Mouse (Mus musculus): ENCODE results near the gene Ctu1. TPM values are rescaled to one million over a fixed set of nuclear protein-coding genes. Genes with fewer than 3 reads are reported as not detected.

Ctu1 gene
- polyA plus RNA-seq, 1 experiment from 2014 or later = 26.4 TPM

- 58% methylated on average over 4 of the region's 4 CpGs for WGBS
- Histone ChIP-seq H3K9me3 (replicated peaks; ENCODE audit: control insufficient read depth, low read length, poor library complexity, severe bottlenecking) (no peaks in the 10 kb centered on the region), H3K36me3 (ENCODE audit: control insufficient read depth, insufficient read depth, low read length) (no peaks in the 10 kb centered on the region), H3K27ac (ENCODE audit: low read length) (no peak within 1 kb of the TSS), H3K4me1 (ENCODE audit: control insufficient read depth, insufficient read depth, low read length) (no peaks in the 10 kb centered on the region), H3K9ac (ENCODE audit: low read depth, low read length) (no peak within 1 kb of the TSS), H3K27me3 (ENCODE audit: control insufficient read depth, insufficient read depth, low read depth, low read length) (no peaks in the 10 kb centered on the region; the same call in 1 of the 2 replicates), H3K4me3 (ENCODE audit: low read depth, low read length) (no peak within 1 kb of the TSS), H3K4me2 (ENCODE audit: low read length) (0 out of 2 replicates have a peak within 1 kb of the TSS, but pooled peaks have one; percentile 12)
- ATAC-seq = no peak
Observed at GRCm38 (mm10) chr7:43712267-43712666, 40.5 kb downstream of the Ctu1 start, which contains the start of gene Klk13. TSS of gene Klk13 (plus strand) at chr7:43712567.

DNA sequence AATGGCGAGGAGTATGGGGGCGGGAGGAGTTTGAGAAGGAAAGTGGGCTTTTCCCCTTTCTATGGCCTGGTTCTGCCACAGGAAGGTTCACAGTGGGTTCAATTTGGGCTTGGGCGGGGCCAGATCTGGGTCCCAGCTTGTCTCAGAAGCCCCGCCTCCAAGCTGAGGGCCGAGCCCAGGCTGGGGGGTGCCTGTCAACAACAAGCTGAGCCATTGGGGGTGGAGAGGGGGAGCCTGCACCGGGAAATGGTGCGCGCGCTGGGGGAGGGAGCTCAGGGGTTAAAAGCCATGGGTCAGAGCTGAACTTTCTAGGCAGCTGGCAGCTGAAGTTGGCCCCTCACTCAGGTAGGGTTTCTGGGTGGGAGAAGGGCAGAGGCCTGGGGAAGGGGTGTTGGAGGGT, 41.1 kb downstream of the Ctu1 start:
- H3K27ac ChIP-seq (ENCODE audit: low read length) = no peak overlapping the region
- H3K4me3 ChIP-seq (ENCODE audit: low read depth, low read length) = no peak overlapping the region
- H3K27me3 ChIP-seq (ENCODE audit: control insufficient read depth, insufficient read depth, low read depth, low read length) = no peaks in the 10 kb centered on the region; the same call in 1 of the 2 replicates
- no peaks in the 10 kb centered on the region for H3K4me1 ChIP-seq (ENCODE audit: control insufficient read depth, insufficient read depth, low read length)
- H3K9me3 ChIP-seq (replicated peaks; ENCODE audit: control insufficient read depth, low read length, poor library complexity, severe bottlenecking) = no peaks in the 10 kb centered on the region
- WGBS = 7% methylated on average over 9 of the region's 9 CpGs
- ATAC-seq = no peak
- H3K9ac ChIP-seq (ENCODE audit: low read depth, low read length) = no peak overlapping the region
- H3K4me2 ChIP-seq (ENCODE audit: low read length) = 0 out of 2 replicates have a peak overlapping the region, but pooled peaks have one; percentile 12
- H3K36me3 ChIP-seq (ENCODE audit: control insufficient read depth, insufficient read depth, low read length) = no peaks in the 10 kb centered on the region

DNA sequence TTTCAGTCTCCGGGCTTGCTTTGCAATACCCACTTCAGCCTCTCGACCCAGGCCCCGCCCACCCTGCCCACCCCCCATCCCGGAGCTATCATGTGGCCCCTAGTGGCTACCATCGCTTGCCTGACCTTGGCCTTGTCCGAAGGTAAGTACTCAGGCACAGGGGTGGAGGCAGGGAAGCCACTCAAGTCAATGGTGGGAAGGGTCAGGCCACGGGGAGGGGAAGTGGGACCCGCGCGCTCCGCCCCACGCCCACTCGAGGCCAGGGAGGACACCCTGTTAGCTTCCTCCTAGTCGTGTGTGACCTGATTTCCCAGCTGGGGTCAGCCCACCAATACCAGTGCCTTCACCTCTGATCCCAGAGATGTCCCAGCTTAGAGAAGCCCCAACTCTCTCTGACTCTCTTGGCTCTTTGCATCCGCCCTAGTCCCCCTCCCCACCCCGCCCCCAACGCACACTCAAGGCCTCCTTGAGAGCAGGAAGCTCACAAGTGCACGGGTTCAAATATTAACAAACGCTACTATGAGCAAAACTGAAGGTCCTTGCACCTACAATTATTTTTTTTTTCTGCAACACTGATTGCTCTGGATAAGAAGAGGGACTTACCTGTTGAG, 42.0 kb downstream of the Ctu1 start:
- no peaks in the 10 kb centered on the region for H3K9me3 ChIP-seq (replicated peaks; ENCODE audit: control insufficient read depth, low read length, poor library complexity, severe bottlenecking)
- H3K4me1 ChIP-seq (ENCODE audit: control insufficient read depth, insufficient read depth, low read length) = no peaks in the 10 kb centered on the region
- no peak overlapping the region for H3K9ac ChIP-seq (ENCODE audit: low read depth, low read length)
- H3K36me3 ChIP-seq (ENCODE audit: control insufficient read depth, insufficient read depth, low read length) = no peaks in the 10 kb centered on the region
- no peak for ATAC-seq
- WGBS = 5% methylated on average over 19 of the region's 19 CpGs
- no peaks in the 10 kb centered on the region; the same call in 1 of the 2 replicates for H3K27me3 ChIP-seq (ENCODE audit: control insufficient read depth, insufficient read depth, low read depth, low read length)
- no peak overlapping the region for H3K4me3 ChIP-seq (ENCODE audit: low read depth, low read length)
- H3K27ac ChIP-seq (ENCODE audit: low read length) = no peak overlapping the region
- H3K4me2 ChIP-seq (ENCODE audit: low read length) = no peak overlapping the region

Other genes starting within 250 kb of the Ctu1 start
- not detected in 2 replicates for gene Lim2, start 244.3 kb upstream of the Ctu1 start, polyA plus RNA-seq (2015; fragmentation: Nextera tagmentation; extraction: Ambion mirVana)
- not detected in 2 replicates for gene Nkg7, start 234.9 kb upstream of the Ctu1 start, polyA plus RNA-seq (2015; fragmentation: Nextera tagmentation; extraction: Ambion mirVana)
- not detected in 2 replicates for gene Cldnd2, start 231.2 kb upstream of the Ctu1 start, polyA plus RNA-seq (2015; fragmentation: Nextera tagmentation; extraction: Ambion mirVana)
- 96.3 and 105 TPM in 2 replicates for gene Etfb, start 227.9 kb upstream of the Ctu1 start, polyA plus RNA-seq (2015; fragmentation: Nextera tagmentation; extraction: Ambion mirVana)
- gene Gm45233, start 227.9 kb upstream of the Ctu1 start, polyA plus RNA-seq (2015; fragmentation: Nextera tagmentation; extraction: Ambion mirVana) = 0.36 and 1.2 TPM in 2 replicates
- 15.5 and 15.7 TPM in 2 replicates for gene Vsig10l, start 208.9 kb upstream of the Ctu1 start, polyA plus RNA-seq (2015; fragmentation: Nextera tagmentation; extraction: Ambion mirVana)
- gene Iglon5, start 181.9 kb upstream of the Ctu1 start, polyA plus RNA-seq (2015; fragmentation: Nextera tagmentation; extraction: Ambion mirVana) = 7.1 and 7.7 TPM in 2 replicates
- not detected in 2 replicates for gene 4931406B18Rik, start 166.1 kb upstream of the Ctu1 start, polyA plus RNA-seq (2015; fragmentation: Nextera tagmentation; extraction: Ambion mirVana)
- gene Cd33, start 127.6 kb upstream of the Ctu1 start, polyA plus RNA-seq (2015; fragmentation: Nextera tagmentation; extraction: Ambion mirVana) = 0.67 and 1.4 TPM in 2 replicates
- 9.1 and 9.9 TPM in 2 replicates for gene Zfp658, start 109.8 kb upstream of the Ctu1 start, polyA plus RNA-seq (2015; fragmentation: Nextera tagmentation; extraction: Ambion mirVana)
- gene Zfp719, start 92.4 kb upstream of the Ctu1 start, polyA plus RNA-seq (2015; fragmentation: Nextera tagmentation; extraction: Ambion mirVana) = 15.6 and 17.1 TPM in 2 replicates
- gene Zfp819, start 64.8 kb upstream of the Ctu1 start, polyA plus RNA-seq (2015; fragmentation: Nextera tagmentation; extraction: Ambion mirVana) = 0.40 and 0.55 TPM in 2 replicates
- gene Ceacam18, start 37.3 kb upstream of the Ctu1 start, polyA plus RNA-seq (2015; fragmentation: Nextera tagmentation; extraction: Ambion mirVana) = 0.10 and 0.21 TPM in 2 replicates
- 0.16 and 0.32 TPM in 2 replicates for gene Siglece, start 11.9 kb upstream of the Ctu1 start, polyA plus RNA-seq (2015; fragmentation: Nextera tagmentation; extraction: Ambion mirVana)
- not detected in 2 replicates for gene Klk14, start 18.4 kb downstream of the Ctu1 start, polyA plus RNA-seq (2015; fragmentation: Nextera tagmentation; extraction: Ambion mirVana)
- 0.19 and 0.20 TPM in 2 replicates for gene Klk13, start 40.6 kb downstream of the Ctu1 start, polyA plus RNA-seq (2015; fragmentation: Nextera tagmentation; extraction: Ambion mirVana)
- gene Klk12, start 96.9 kb downstream of the Ctu1 start, polyA plus RNA-seq (2015; fragmentation: Nextera tagmentation; extraction: Ambion mirVana) = not detected in 2 replicates
- 0.21 TPM in 1 of 2 replicates, not detected in the other for gene Klk11, start 102.6 kb downstream of the Ctu1 start, polyA plus RNA-seq (2015; fragmentation: Nextera tagmentation; extraction: Ambion mirVana)
- gene Klk10, start 109.0 kb downstream of the Ctu1 start, polyA plus RNA-seq (2015; fragmentation: Nextera tagmentation; extraction: Ambion mirVana) = 0.13 and 0.25 TPM in 2 replicates
- 0.13 TPM in 1 of 2 replicates, not detected in the other for gene Klk9, start 119.9 kb downstream of the Ctu1 start, polyA plus RNA-seq (2015; fragmentation: Nextera tagmentation; extraction: Ambion mirVana)
- 5.7 and 8.6 TPM in 2 replicates for gene Klk8, start 125.6 kb downstream of the Ctu1 start, polyA plus RNA-seq (2015; fragmentation: Nextera tagmentation; extraction: Ambion mirVana)
- not detected in 2 replicates for gene Klk7, start 139.3 kb downstream of the Ctu1 start, polyA plus RNA-seq (2015; fragmentation: Nextera tagmentation; extraction: Ambion mirVana)
- gene Klk6, start 152.5 kb downstream of the Ctu1 start, polyA plus RNA-seq (2015; fragmentation: Nextera tagmentation; extraction: Ambion mirVana) = not detected in 2 replicates
- gene Klk5, start 170.0 kb downstream of the Ctu1 start, polyA plus RNA-seq (2015; fragmentation: Nextera tagmentation; extraction: Ambion mirVana) = not detected in 2 replicates
- gene Klk4, start 209.1 kb downstream of the Ctu1 start, polyA plus RNA-seq (2015; fragmentation: Nextera tagmentation; extraction: Ambion mirVana) = 0.39 TPM in 1 of 2 replicates, not detected in the other

Data from midbrain, embryonic 16.5 days (tissue).